Mouse (Mus musculus): Measurements from ENCODE around the gene Ccdc13. TPM values are rescaled to one million over a fixed set of nuclear protein-coding genes. Genes with fewer than 3 reads are reported as not detected.

Ccdc13 gene
- polyA plus RNA-seq, 1 experiment from 2014 or later, result not detected

GRCm38 (mm10) chr9:121865425-121866008 lies 26.3 kb upstream of the Ccdc13 start:
- Histone ChIP-seq H3K27me3 (replicated peaks) (no peaks in the 10 kb centered on the region), H3K9me3 (replicated peaks) (no peaks in the 10 kb centered on the region), H3K9ac (no peak overlapping the region), H3K4me3 (no peak overlapping the region), H3K27ac (no peak overlapping the region), H3K36me3 (no peaks in the 10 kb centered on the region), H3K4me2 (no peak overlapping the region), H3K4me1 (no peaks in the 10 kb centered on the region)
- ATAC-seq, result no peak
- WGBS (ENCODE audit: insufficient replicate concordance), result 49% methylated on average over 3 of the region's 3 CpGs

GRCm38 (mm10) chr9:121864837-121865236 lies 25.6 kb upstream of the Ccdc13 start:
- Histone ChIP-seq H3K27ac (no peak overlapping the region), H3K9ac (no peak overlapping the region), H3K4me1 (no peaks in the 10 kb centered on the region), H3K27me3 (replicated peaks) (no peaks in the 10 kb centered on the region), H3K36me3 (no peaks in the 10 kb centered on the region), H3K4me3 (no peak overlapping the region), H3K9me3 (replicated peaks) (no peaks in the 10 kb centered on the region), H3K4me2 (no peak overlapping the region)
- WGBS (ENCODE audit: insufficient replicate concordance), result 61% methylated on average over 4 of the region's 4 CpGs
- no peak for ATAC-seq

GRCm38 (mm10) chr9:121860921-121861320 lies 21.7 kb upstream of the Ccdc13 start:
- Histone ChIP-seq H3K36me3 (0 out of 2 replicates have a peak, but pooled peaks cover 3% of the 10 kb centered on the region), H3K4me2 (no peak overlapping the region), H3K4me1 (peaks cover 22% of the 10 kb centered on the region), H3K9me3 (replicated peaks) (no peaks in the 10 kb centered on the region), H3K27ac (no peak overlapping the region), H3K27me3 (replicated peaks) (no peaks in the 10 kb centered on the region), H3K4me3 (no peak overlapping the region), H3K9ac (no peak overlapping the region)
- ATAC-seq, result no peak
- WGBS (ENCODE audit: insufficient replicate concordance), result 77% methylated on average over 2 of the region's 2 CpGs

GRCm38 (mm10) chr9:121859345-121859744 lies 20.1 kb upstream of the Ccdc13 start:
- ATAC-seq, result no peak
- WGBS (ENCODE audit: insufficient replicate concordance), result 70% methylated on average over 2 of the region's 2 CpGs
- no peak overlapping the region for H3K4me3 ChIP-seq

GRCm38 (mm10) chr9:121858153-121858488 lies 18.9 kb upstream of the Ccdc13 start, which contains the start of gene Higd1a:
Higd1a (minus strand) TSS chr9:121858362.
- H3K27me3 ChIP-seq (replicated peaks), result no peaks in the 10 kb centered on the region

More at GRCm38 (mm10) chr9:121859345-121859744, 20.1 kb upstream of the Ccdc13 start:
- H3K4me2 ChIP-seq, result no peak overlapping the region
- H3K36me3 ChIP-seq, result 0 out of 2 replicates have a peak, but pooled peaks cover 3% of the 10 kb centered on the region
- no peak overlapping the region for H3K9ac ChIP-seq
- H3K27me3 ChIP-seq (replicated peaks), result no peaks in the 10 kb centered on the region
- no peak overlapping the region for H3K27ac ChIP-seq
- H3K4me1 ChIP-seq, result peaks cover 38% of the 10 kb centered on the region
- H3K9me3 ChIP-seq (replicated peaks), result no peaks in the 10 kb centered on the region

GRCm38 (mm10) chr9:121857474-121858152 lies 18.4 kb upstream of the Ccdc13 start:
- peak overlapping the region; percentile 88 for H3K4me3 ChIP-seq
- peaks cover 40% of the 10 kb centered on the region for H3K4me1 ChIP-seq
- H3K27ac ChIP-seq, result peak overlapping the region; percentile 97
- 1% methylated on average over 69 of the region's 70 CpGs for WGBS (ENCODE audit: insufficient replicate concordance)
- peak overlapping the region; percentile 93 for H3K4me2 ChIP-seq
- no peaks in the 10 kb centered on the region for H3K27me3 ChIP-seq (replicated peaks)
- ATAC-seq, result peak; percentile 96
- H3K9me3 ChIP-seq (replicated peaks), result no peaks in the 10 kb centered on the region
- peak overlapping the region; percentile 94 for H3K9ac ChIP-seq
- H3K36me3 ChIP-seq, result peaks cover 11% of the 10 kb centered on the region; the same call in 1 of the 2 replicates

More at GRCm38 (mm10) chr9:121858153-121858488, 18.9 kb upstream of the Ccdc13 start, which contains the start of gene Higd1a:
- H3K9me3 ChIP-seq (replicated peaks), result no peaks in the 10 kb centered on the region
- H3K9ac ChIP-seq, result peak within 1 kb of the TSS; percentile 94
- peaks cover 40% of the 10 kb centered on the region for H3K4me1 ChIP-seq
- H3K4me3 ChIP-seq, result peak within 1 kb of the TSS; percentile 88
- ATAC-seq, result no peak; the same call in 1 of the 2 replicates
- peaks cover 11% of the 10 kb centered on the region; the same call in 1 of the 2 replicates for H3K36me3 ChIP-seq
- peak within 1 kb of the TSS; percentile 93 for H3K4me2 ChIP-seq
- 2% methylated on average over 6 of the region's 6 CpGs for WGBS (ENCODE audit: insufficient replicate concordance)
- peak within 1 kb of the TSS; percentile 97 for H3K27ac ChIP-seq

- Histone ChIP-seq H3K27me3 (replicated peaks) (no peaks in the 10 kb centered on the region), H3K36me3 (peaks cover 16% of the 10 kb centered on the region), H3K27ac (peak overlapping the region; percentile 97), H3K4me3 (peak overlapping the region; percentile 88), H3K9ac (peak overlapping the region; percentile 94), H3K9me3 (replicated peaks) (no peaks in the 10 kb centered on the region), H3K4me1 (peaks cover 40% of the 10 kb centered on the region), H3K4me2 (peak overlapping the region; percentile 93)
- ATAC-seq, result peak; percentile 41
- 2% methylated on average over 39 of the region's 39 CpGs for WGBS (ENCODE audit: insufficient replicate concordance)
Observed at GRCm38 (mm10) chr9:121856649-121857416, 17.6 kb upstream of the Ccdc13 start.

GRCm38 (mm10) chr9:121854246-121854645 lies 15.0 kb upstream of the Ccdc13 start:
- ATAC-seq, result no peak
- WGBS (ENCODE audit: insufficient replicate concordance), result 88% methylated on average over 3 of the region's 3 CpGs
- Histone ChIP-seq H3K4me1 (peaks cover 37% of the 10 kb centered on the region), H3K27me3 (replicated peaks) (no peaks in the 10 kb centered on the region), H3K9me3 (replicated peaks) (no peaks in the 10 kb centered on the region), H3K9ac (no peak overlapping the region), H3K4me3 (no peak overlapping the region), H3K36me3 (peaks cover 39% of the 10 kb centered on the region), H3K4me2 (no peak overlapping the region), H3K27ac (no peak overlapping the region)

GRCm38 (mm10) chr9:121847842-121848241 lies 8.6 kb upstream of the Ccdc13 start:
- no peak overlapping the region for H3K9ac ChIP-seq
- no peaks in the 10 kb centered on the region for H3K9me3 ChIP-seq (replicated peaks)
- peaks cover 61% of the 10 kb centered on the region for H3K36me3 ChIP-seq
- H3K4me2 ChIP-seq, result no peak overlapping the region
- peak; percentile 67 for ATAC-seq
- H3K27ac ChIP-seq, result no peak overlapping the region
- peaks cover 8% of the 10 kb centered on the region; the same call in 1 of the 2 replicates for H3K4me1 ChIP-seq
- 63% methylated on average over 5 of the region's 5 CpGs for WGBS (ENCODE audit: insufficient replicate concordance)
- H3K4me3 ChIP-seq, result no peak overlapping the region
- H3K27me3 ChIP-seq (replicated peaks), result no peaks in the 10 kb centered on the region

- ATAC-seq, result no peak
- H3K4me1 ChIP-seq, result peaks cover 8% of the 10 kb centered on the region; the same call in 1 of the 2 replicates
- no peak overlapping the region for H3K9ac ChIP-seq
- 88% methylated on average over 4 of the region's 4 CpGs for WGBS (ENCODE audit: insufficient replicate concordance)
- H3K4me3 ChIP-seq, result no peak overlapping the region
- 0 out of 2 replicates have a peak overlapping the region, but pooled peaks have one; percentile 25 for H3K27ac ChIP-seq
- H3K4me2 ChIP-seq, result no peak overlapping the region
- H3K9me3 ChIP-seq (replicated peaks), result no peaks in the 10 kb centered on the region
- H3K36me3 ChIP-seq, result peaks cover 59% of the 10 kb centered on the region
- H3K27me3 ChIP-seq (replicated peaks), result no peaks in the 10 kb centered on the region
Observed at GRCm38 (mm10) chr9:121847138-121847537, 7.9 kb upstream of the Ccdc13 start.

- H3K4me3 ChIP-seq, result no peak overlapping the region
- no peaks in the 10 kb centered on the region for H3K9me3 ChIP-seq (replicated peaks)
- no peak overlapping the region for H3K9ac ChIP-seq
- WGBS (ENCODE audit: insufficient replicate concordance), result 39% methylated on average over 10 of the region's 10 CpGs
- H3K4me2 ChIP-seq, result no peak overlapping the region
- H3K36me3 ChIP-seq, result peaks cover 54% of the 10 kb centered on the region
- H3K4me1 ChIP-seq, result peaks cover 8% of the 10 kb centered on the region; the same call in 1 of the 2 replicates
- 0 out of 2 replicates have a peak overlapping the region, but pooled peaks have one; percentile 25 for H3K27ac ChIP-seq
- peak; percentile 26; the same call in 1 of the 2 replicates for ATAC-seq
- 0 out of 2 replicates have a peak, but pooled peaks cover 2% of the 10 kb centered on the region for H3K27me3 ChIP-seq (replicated peaks)
Observed at GRCm38 (mm10) chr9:121846526-121847118, 7.4 kb upstream of the Ccdc13 start.
